Mouse (Mus musculus) erythroid progenitor cell, adult 5-6 weeks (primary cell): Measurements from ENCODE around the gene Taf9. TPM values are rescaled to one million over a fixed set of nuclear protein-coding genes. Genes with fewer than 3 reads are reported as not detected.

ENCODE experiments used
- ATAC-seq: replicated peaks from 2 replicates; pipeline ENCODE4 v1.8.0; 2016; ENCODE audit warnings: moderate number of reproducible peaks, mild to moderate bottlenecking, moderate TSS enrichment, inconsistent platforms; ENCODE audit not compliant: poor library complexity, low FRiP score, severe bottlenecking
- total RNA-seq, 2 experiments: library from RNA; stranded (forward) in 1 of 2; stranded (reverse) in 1 of 2; fragments of 150-400 nt in 1 of 2; fragments of 186-747, 209-891 nt in 1 of 2; gene quantifications; 2 replicates each; pipeline versions ENCODE4 v1.2.3 to v1.2.4; 2015 to 2017; ENCODE audit warnings: low replicate concordance in 2 of 2

Gene Taf9
- total RNA-seq (2015; ENCODE audit: low replicate concordance) (14.4 and 42.8 TPM in 2 replicates), total RNA-seq (2017; ENCODE audit: low replicate concordance) (12.3 and 30.6 TPM in 2 replicates)

- ATAC-seq, result peak; percentile 47
These were observed at the start of gene Taf9 for GRCm38 (mm10) chr13:100651439-100652186. TSS of gene Taf9 (plus strand) at chr13:100651579.

- no peak for ATAC-seq
These were observed 49.0 kb upstream of the Taf9 start for GRCm38 (mm10) chr13:100602239-100602902.

- no peak for ATAC-seq
These were observed 48.2 kb upstream of the Taf9 start for GRCm38 (mm10) chr13:100603031-100603737.

GRCm38 (mm10) chr13:100603738-100604095, 47.7 kb upstream of the Taf9 start:
- no peak for ATAC-seq

GRCm38 (mm10) chr13:100605845-100606244, 45.5 kb upstream of the Taf9 start:
- ATAC-seq, result no peak

GRCm38 (mm10) chr13:100607756-100608155, 43.6 kb upstream of the Taf9 start:
- ATAC-seq, result no peak

GRCm38 (mm10) chr13:100611266-100611665, 40.1 kb upstream of the Taf9 start:
- ATAC-seq, result no peak

GRCm38 (mm10) chr13:100612251-100612650, 39.1 kb upstream of the Taf9 start:
- ATAC-seq, result no peak

- ATAC-seq, result no peak
These were observed 38.5 kb upstream of the Taf9 start for GRCm38 (mm10) chr13:100612903-100613302.

- ATAC-seq, result peak; percentile 87
These were observed 34.9 kb upstream of the Taf9 start, which contains the start of gene Marveld2 for GRCm38 (mm10) chr13:100616181-100617087. TSS of gene Marveld2 (minus strand) at chr13:100616971.

- ATAC-seq, result no peak
These were observed 33.8 kb upstream of the Taf9 start for GRCm38 (mm10) chr13:100617583-100617982.

- no peak for ATAC-seq
These were observed 29.1 kb upstream of the Taf9 start for GRCm38 (mm10) chr13:100622241-100622640.

- no peak for ATAC-seq
These were observed 17.2 kb upstream of the Taf9 start for GRCm38 (mm10) chr13:100634106-100634691.

GRCm38 (mm10) chr13:100642471-100643209, 8.7 kb upstream of the Taf9 start:
- no peak for ATAC-seq

- ATAC-seq, result no peak
These were observed 3.2 kb upstream of the Taf9 start for GRCm38 (mm10) chr13:100648223-100648622.

GRCm38 (mm10) chr13:100650550-100651438, 585 bp upstream of the Taf9 start, which contains the start of the genes Ak6 and Rad17:
TSS of gene Ak6 (plus strand) at chr13:100650979.
TSS of gene Rad17 (minus strand) at chr13:100651051.
- peak; percentile 97 for ATAC-seq

- no peak for ATAC-seq
These were observed 6.7 kb downstream of the Taf9 start for GRCm38 (mm10) chr13:100658091-100658490.
